Mouse (Mus musculus): ENCODE results near the gene LTO1. TPM values are rescaled to one million over a fixed set of nuclear protein-coding genes. Genes with fewer than 3 reads are reported as not detected.

LTO1 gene
- polyA plus RNA-seq, 2 experiments = 22.0 to 46.5 TPM

DNA sequence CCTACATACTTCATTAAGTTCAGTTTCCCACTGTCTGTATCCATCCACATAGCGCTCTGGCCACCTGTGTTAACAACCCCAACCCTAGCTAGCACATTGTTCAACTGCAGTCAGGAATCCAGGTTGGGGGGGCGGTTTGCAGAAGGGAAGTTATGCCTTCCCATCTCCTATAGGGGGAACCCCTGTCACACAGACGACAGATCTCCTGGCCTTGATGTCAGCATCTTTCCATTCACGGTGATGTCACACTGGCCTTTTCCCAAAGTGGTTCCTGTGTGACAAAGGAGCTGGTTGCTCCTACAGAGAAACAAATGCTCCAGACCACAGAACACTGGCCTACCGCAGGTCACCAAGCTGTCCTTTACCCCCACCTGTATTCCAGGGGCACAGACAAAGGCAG lies 20.7 kb downstream of the LTO1 start:
- DNase-seq (ENCODE audit: low spot score) = peak; percentile 58
- 59% methylated on average over 5 of the region's 5 CpGs for WGBS
- H3K4me1 ChIP-seq (ENCODE audit: control insufficient read depth, insufficient read depth, low read length) = peaks cover 16% of the 10 kb centered on the region
- TF ChIP-seq POLR2A (IDR thresholded peaks at IDR 0.05; ENCODE audit: borderline replicate concordance, extremely low read depth, insufficient read depth, insufficient read length) = no peak
- no peaks in the 10 kb centered on the region for H3K9me3 ChIP-seq (ENCODE audit: control insufficient read depth, low read length)
- ATAC-seq (ENCODE audit: low FRiP score, low read depth) = no peak
- H3K4me2 ChIP-seq (replicated peaks; ENCODE audit: low read depth, low read length, severe bottlenecking) = no peak overlapping the region
- peaks cover 68% of the 10 kb centered on the region for H3K36me3 ChIP-seq (ENCODE audit: control insufficient read depth, insufficient read depth, low read length)
- H3K27me3 ChIP-seq (ENCODE audit: control insufficient read depth, insufficient read depth, low read length) = no peaks in the 10 kb centered on the region
- no peak overlapping the region for H3K9ac ChIP-seq (ENCODE audit: low read depth, low read length, severe bottlenecking)
- H3K4me3 ChIP-seq (replicated peaks; ENCODE audit: low read length) = no peak overlapping the region
- no peak overlapping the region for H3K27ac ChIP-seq (replicated peaks; ENCODE audit: low read depth, low read length)

DNA sequence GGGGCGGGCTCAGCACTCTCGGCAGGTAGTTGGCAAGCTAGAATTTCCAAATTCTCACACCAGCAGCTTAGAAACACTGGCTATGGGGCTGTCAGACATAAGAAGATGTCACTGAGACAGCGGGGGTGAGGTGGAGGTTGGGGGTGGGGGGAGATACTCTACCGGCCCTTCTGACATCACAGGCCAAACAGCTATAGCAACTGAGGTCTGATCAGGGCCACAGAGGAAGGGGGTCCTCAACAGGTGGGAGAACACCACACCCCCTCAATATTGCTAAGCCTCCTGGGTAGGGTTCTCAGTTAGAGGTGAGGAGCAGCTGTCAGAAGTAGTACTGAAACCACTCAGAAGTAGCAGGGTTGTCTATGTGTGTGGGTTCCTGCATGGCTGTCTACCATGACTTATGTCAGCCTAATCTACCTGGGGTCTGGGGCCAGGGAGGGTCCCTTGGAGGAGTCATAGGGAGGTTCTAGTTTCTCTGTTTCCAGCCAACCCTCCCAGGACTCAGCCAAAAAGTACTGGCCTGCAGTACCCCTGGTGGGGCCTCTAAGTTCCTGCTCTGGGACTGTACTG lies 21.5 kb downstream of the LTO1 start:
- DNase-seq (ENCODE audit: low spot score) (no peak), ATAC-seq (ENCODE audit: low FRiP score, low read depth) (no peak)
- Histone ChIP-seq H3K27ac (replicated peaks; ENCODE audit: low read depth, low read length) (no peak overlapping the region), H3K4me3 (replicated peaks; ENCODE audit: low read length) (no peak overlapping the region), H3K4me1 (ENCODE audit: control insufficient read depth, insufficient read depth, low read length) (peaks cover 18% of the 10 kb centered on the region), H3K36me3 (ENCODE audit: control insufficient read depth, insufficient read depth, low read length) (peaks cover 59% of the 10 kb centered on the region), H3K4me2 (replicated peaks; ENCODE audit: low read depth, low read length, severe bottlenecking) (no peak overlapping the region), H3K9ac (ENCODE audit: low read depth, low read length, severe bottlenecking) (no peak overlapping the region), H3K9me3 (ENCODE audit: control insufficient read depth, low read length) (no peaks in the 10 kb centered on the region), H3K27me3 (ENCODE audit: control insufficient read depth, insufficient read depth, low read length) (no peaks in the 10 kb centered on the region)
- TF ChIP-seq POLR2A (IDR thresholded peaks at IDR 0.05; ENCODE audit: borderline replicate concordance, extremely low read depth, insufficient read depth, insufficient read length) = no peak
- WGBS = 86% methylated on average over 4 of the region's 4 CpGs

- WGBS = 3% methylated on average over 20 of the region's 20 CpGs
- Histone ChIP-seq H3K9ac (ENCODE audit: low read depth, low read length, severe bottlenecking) (peak overlapping the region; percentile 86), H3K4me3 (replicated peaks; ENCODE audit: low read length) (peak overlapping the region; percentile 64), H3K9me3 (ENCODE audit: control insufficient read depth, low read length) (no peaks in the 10 kb centered on the region), H3K27ac (replicated peaks; ENCODE audit: low read depth, low read length) (peak overlapping the region; percentile 93), H3K4me2 (replicated peaks; ENCODE audit: low read depth, low read length, severe bottlenecking) (peak overlapping the region; percentile 76), H3K27me3 (ENCODE audit: control insufficient read depth, insufficient read depth, low read length) (no peaks in the 10 kb centered on the region), H3K36me3 (ENCODE audit: control insufficient read depth, insufficient read depth, low read length) (peaks cover 49% of the 10 kb centered on the region), H3K4me1 (ENCODE audit: control insufficient read depth, insufficient read depth, low read length) (peaks cover 23% of the 10 kb centered on the region)
- ATAC-seq (ENCODE audit: low FRiP score, low read depth) = peak; percentile 20; the same call in 1 of the 2 replicates
- DNase-seq (ENCODE audit: low spot score) = peak; percentile 85
- TF ChIP-seq POLR2A (IDR thresholded peaks at IDR 0.05; ENCODE audit: borderline replicate concordance, extremely low read depth, insufficient read depth, insufficient read length) = no peak
Observed at GRCm38 (mm10) chr7:144937490-144937889, 22.6 kb downstream of the LTO1 start.

- DNase-seq (ENCODE audit: low spot score) = no peak
- Histone ChIP-seq H3K4me1 (ENCODE audit: control insufficient read depth, insufficient read depth, low read length) (peaks cover 29% of the 10 kb centered on the region), H3K4me3 (replicated peaks; ENCODE audit: low read length) (peak overlapping the region; percentile 64), H3K9ac (ENCODE audit: low read depth, low read length, severe bottlenecking) (peak overlapping the region; percentile 86), H3K9me3 (ENCODE audit: control insufficient read depth, low read length) (no peaks in the 10 kb centered on the region), H3K36me3 (ENCODE audit: control insufficient read depth, insufficient read depth, low read length) (peaks cover 44% of the 10 kb centered on the region), H3K27ac (replicated peaks; ENCODE audit: low read depth, low read length) (peak overlapping the region; percentile 93), H3K4me2 (replicated peaks; ENCODE audit: low read depth, low read length, severe bottlenecking) (peak overlapping the region; percentile 76), H3K27me3 (ENCODE audit: control insufficient read depth, insufficient read depth, low read length) (no peaks in the 10 kb centered on the region)
- no peak for TF ChIP-seq POLR2A (IDR thresholded peaks at IDR 0.05; ENCODE audit: borderline replicate concordance, extremely low read depth, insufficient read depth, insufficient read length)
- WGBS = under 1% methylated on average over 39 of the region's 39 CpGs
- ATAC-seq (ENCODE audit: low FRiP score, low read depth) = no peak
Observed at GRCm38 (mm10) chr7:144937899-144938517, 23.1 kb downstream of the LTO1 start.

DNA sequence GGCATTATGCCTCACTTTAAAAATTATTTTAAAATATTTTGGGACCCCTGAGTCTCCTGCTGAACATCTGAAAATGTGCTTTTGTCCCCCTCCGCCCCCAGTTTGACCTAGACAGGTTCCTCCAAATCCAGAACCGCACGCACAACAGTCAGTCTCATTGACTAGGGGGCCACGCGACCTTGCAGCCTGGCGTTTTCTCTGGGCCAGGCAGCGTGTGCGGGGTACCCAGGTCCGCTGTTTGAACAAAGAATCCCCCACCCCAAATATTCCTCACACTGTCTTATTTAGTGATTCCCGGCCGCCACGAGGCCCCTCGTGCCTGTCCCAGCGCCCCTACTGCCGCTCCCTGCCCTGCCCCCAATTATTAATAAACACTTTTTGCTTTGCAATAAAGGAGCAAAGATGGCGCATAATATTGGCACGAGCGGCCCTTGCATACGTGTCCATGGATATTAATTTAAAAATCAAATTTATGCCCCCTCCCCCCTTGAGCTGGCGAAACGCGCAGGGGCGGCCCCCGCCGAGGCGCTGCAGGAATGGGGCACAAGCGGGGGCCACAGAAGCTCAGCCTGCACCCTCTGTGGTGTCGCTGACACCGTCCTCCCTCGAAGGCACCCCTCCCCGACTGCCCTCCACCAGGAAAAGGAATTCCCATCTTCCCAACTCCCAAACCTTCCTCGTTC lies 23.9 kb downstream of the LTO1 start:
- Histone ChIP-seq H3K4me3 (replicated peaks; ENCODE audit: low read length) (peak overlapping the region; percentile 64), H3K36me3 (ENCODE audit: control insufficient read depth, insufficient read depth, low read length) (peaks cover 36% of the 10 kb centered on the region), H3K27me3 (ENCODE audit: control insufficient read depth, insufficient read depth, low read length) (no peaks in the 10 kb centered on the region), H3K4me1 (ENCODE audit: control insufficient read depth, insufficient read depth, low read length) (peaks cover 30% of the 10 kb centered on the region), H3K9ac (ENCODE audit: low read depth, low read length, severe bottlenecking) (peak overlapping the region; percentile 86), H3K9me3 (ENCODE audit: control insufficient read depth, low read length) (no peaks in the 10 kb centered on the region), H3K4me2 (replicated peaks; ENCODE audit: low read depth, low read length, severe bottlenecking) (peak overlapping the region; percentile 76), H3K27ac (replicated peaks; ENCODE audit: low read depth, low read length) (peak overlapping the region; percentile 93)
- TF ChIP-seq POLR2A (IDR thresholded peaks at IDR 0.05; ENCODE audit: borderline replicate concordance, extremely low read depth, insufficient read depth, insufficient read length) = no peak
- WGBS = under 1% methylated on average over 32 of the region's 32 CpGs
- DNase-seq (ENCODE audit: low spot score) = no peak
- no peak for ATAC-seq (ENCODE audit: low FRiP score, low read depth)
